In genomic region chr14:75506246-75506645, GRCm38 (mm10) we compare ENCODE assay signal across 19 mouse cellular contexts. TPM values are rescaled to one million over a fixed set of nuclear protein-coding genes. Genes with fewer than 3 reads are reported as not detected.
"Had no signal": no experiment of that assay in that cellular context is flagged by ENCODE, and none has a peak within 500 bp of the region (broad histone marks: within the 10 kb centered on the region; RNA-seq: fewer than 3 reads in every experiment).

No protein-coding gene starts in this region.

- H3K4me1 ChIP-seq: limb, embryonic 12.5 days; liver, embryonic 13.5 days; lung, embryonic 15.5 days; megakaryocyte, embryonic 14.5 days had no signal

- H3K36me3 ChIP-seq: limb, embryonic 12.5 days; liver, embryonic 13.5 days; lung, embryonic 15.5 days; midbrain, embryonic 12.5 days had no signal

- H3K9ac ChIP-seq: limb, embryonic 12.5 days; liver, embryonic 13.5 days; liver, postnatal 0 days; lung, embryonic 15.5 days; midbrain, embryonic 12.5 days had no signal

- H3K27me3 ChIP-seq: limb, embryonic 12.5 days; liver, embryonic 13.5 days; lung, embryonic 15.5 days; midbrain, embryonic 12.5 days had no signal

- H3K27ac ChIP-seq: kidney, postnatal 0 days; limb, embryonic 12.5 days; liver, embryonic 13.5 days; lung, embryonic 15.5 days; macrophage; stomach, postnatal 0 days had no signal

- DNase-seq: kidney, adult 11 months; kidney, adult 9 months; kidney, postnatal 36 days; layer of hippocampus, adult 9-11 months; layer of hippocampus, postnatal 36 days; liver; liver, embryonic 13.5 days; liver, postnatal 0 days; lung, postnatal 14 days; right cerebral cortex, adult 18-20 months; right cerebral cortex, postnatal 25 days; thymus, postnatal 14 days had no signal

- ATAC-seq: liver, postnatal 0 days had no signal

- H3K4me2 ChIP-seq: limb, embryonic 12.5 days; liver, embryonic 13.5 days; lung, embryonic 15.5 days; midbrain, embryonic 12.5 days had no signal

- H3K9me3 ChIP-seq: limb, embryonic 12.5 days; liver, embryonic 13.5 days; lung, embryonic 15.5 days; midbrain, embryonic 12.5 days had no signal

- H3K4me3 ChIP-seq: limb, embryonic 12.5 days; liver, embryonic 13.5 days; lung, embryonic 15.5 days; megakaryocyte, embryonic 14.5 days; midbrain, embryonic 12.5 days had no signal

RNA-seq across cellular contexts. Expression of gene Siah3, which starts 50.5 kb away (rescaled TPM):
- polyA plus RNA-seq: lung, embryonic 15.5 days; macrophage; stomach, postnatal 0 days had no signal
